Mouse (Mus musculus) liver, embryonic 13.5 days (tissue): ENCODE data around the gene Pum1. TPM values are rescaled to one million over a fixed set of nuclear protein-coding genes. Genes with fewer than 3 reads are reported as not detected.

Source experiments
- ATAC-seq: fragments of 200-750 bp; cut with Nextera tagmentation; 2 replicates; pipeline ENCODE4 v1.8.0; 2017; ENCODE audit warnings: low read depth, mild to moderate bottlenecking, moderate number of reproducible peaks, moderate library complexity
- DNase-seq: peaks from one replicate; pipeline ENCODE4 v3.0.0; 2022
- H3K27ac ChIP-seq: fragments of 300-500 bp; sonication (generic); 2 replicates; pipeline ENCODE4 v1.5.1; 2015; ENCODE audit warnings: moderate library complexity, mild to moderate bottlenecking, inconsistent platforms
- H3K27me3 ChIP-seq: fragments of 300-500 bp; sonication (generic); 2 replicates; pipeline ENCODE4 v1.6.1; 2015; ENCODE audit warnings: mild to moderate bottlenecking, inconsistent platforms
- H3K36me3 ChIP-seq: fragments of 300-500 bp; sonication (generic); 2 replicates; pipeline ENCODE4 v1.6.1; 2015; ENCODE audit warnings: mild to moderate bottlenecking, inconsistent platforms
- H3K4me1 ChIP-seq: fragments of 300-500 bp; sonication (generic); replicated peaks from 2 replicates; pipeline ENCODE4 v1.6.1; 2015; ENCODE audit warnings: inconsistent platforms
- H3K4me2 ChIP-seq: fragments of 300-500 bp; sonication (generic); 2 replicates; pipeline ENCODE4 v1.6.1; 2015; ENCODE audit warnings: inconsistent platforms, mild to moderate bottlenecking, moderate library complexity
- H3K4me3 ChIP-seq: fragments of 300-500 bp; sonication (generic); replicated peaks from 2 replicates; pipeline ENCODE4 v1.5.1; 2015; ENCODE audit warnings: mild to moderate bottlenecking, inconsistent platforms
- H3K9ac ChIP-seq: fragments of 300-500 bp; sonication (generic); 2 replicates; pipeline ENCODE4 v1.6.1; 2015; ENCODE audit warnings: mild to moderate bottlenecking, inconsistent platforms
- H3K9me3 ChIP-seq: fragments of 300-500 bp; sonication (generic); replicated peaks from 2 replicates; pipeline ENCODE4 v1.6.1; 2016; ENCODE audit warnings: inconsistent platforms
- WGBS: fragments of 180-500 bp; shearing (Covaris S2); methylation state at CpG from one replicate; pipeline ENCODE4 v1.1.7; 2015; ENCODE audit not compliant: insufficient replicate concordance; 5-methylcytosine and 5-hydroxymethylcytosine counted together
- polyA plus RNA-seq: library from polyadenylated mRNA; unstranded; fragments of >200 nt; fragmentation: Nextera tagmentation; extraction: Ambion mirVana; gene quantifications from 2 replicates; pipeline ENCODE4 v1.2.1, GENCODE M21; 2015

Gene Pum1
- polyA plus RNA-seq, 1 experiment from 2014 or later: 29.7 TPM

DNA sequence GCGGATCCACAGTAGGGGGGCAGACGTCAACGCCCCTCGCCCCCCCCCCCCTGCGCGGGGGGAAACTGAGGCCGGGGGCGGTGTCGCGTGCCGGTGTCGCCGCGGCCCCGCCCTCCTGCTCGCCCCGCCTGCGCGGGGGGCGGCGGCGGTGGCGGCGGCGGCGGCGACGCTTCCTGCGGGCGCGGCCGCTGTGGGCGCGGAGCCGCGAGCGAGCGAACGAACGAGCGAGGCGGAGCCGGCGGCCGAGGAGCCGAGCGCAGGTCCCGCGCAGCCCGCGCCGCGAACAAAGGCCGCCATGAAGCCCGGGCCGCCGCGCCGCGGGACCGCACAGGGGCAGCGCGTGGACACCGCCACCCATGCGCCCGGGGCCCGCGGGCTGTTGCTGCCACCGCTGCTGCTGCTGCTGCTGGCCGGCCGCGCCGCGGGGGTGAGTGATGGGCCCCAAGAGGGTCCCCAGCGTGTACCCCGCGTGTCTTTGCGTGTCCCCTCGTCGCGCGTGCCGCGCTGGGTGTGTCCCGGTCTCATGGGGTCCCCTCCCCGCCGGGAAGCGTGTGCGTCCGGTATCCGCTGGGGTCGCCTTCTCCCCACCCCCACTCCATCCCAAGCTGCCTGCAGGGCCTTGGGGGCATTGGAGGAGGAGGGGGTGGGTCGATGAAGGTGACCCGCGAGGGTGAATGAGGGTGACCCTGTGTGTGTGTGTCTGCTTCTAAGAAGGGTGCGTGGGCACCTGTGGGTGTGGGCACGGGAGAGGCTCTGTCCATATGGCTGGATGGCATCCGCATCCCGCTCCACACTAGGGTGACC is 129.5 kb downstream of the Pum1 start, which contains the start of gene Sdc3:
Gene Sdc3, plus strand, starts transcription at position 162 of the 804 bp plus-strand sequence.
- peaks cover 58% of the 10 kb centered on the region for H3K27me3 ChIP-seq

GRCm38 (mm10) chr4:130793180-130793501 is 130.0 kb downstream of the Pum1 start:
- H3K9ac ChIP-seq: peak overlapping the region; percentile 63; the same call in 1 of the 2 replicates
- no peaks in the 10 kb centered on the region for H3K9me3 ChIP-seq
- H3K27ac ChIP-seq: no peak overlapping the region
- peaks cover 10% of the 10 kb centered on the region for H3K4me1 ChIP-seq
- H3K4me2 ChIP-seq: peak overlapping the region; percentile 76
- H3K36me3 ChIP-seq: no peaks in the 10 kb centered on the region
- H3K27me3 ChIP-seq: peaks cover 58% of the 10 kb centered on the region
- 43% methylated on average over 7 of the region's 7 CpGs for WGBS
- H3K4me3 ChIP-seq: peak overlapping the region; percentile 63
- no peak for ATAC-seq
- no peak for DNase-seq

More for the DNA sequence above, 129.5 kb downstream of the Pum1 start, which contains the start of gene Sdc3:
- no peaks in the 10 kb centered on the region for H3K9me3 ChIP-seq
- H3K27ac ChIP-seq: no peak within 1 kb of the TSS
- peaks cover 10% of the 10 kb centered on the region for H3K4me1 ChIP-seq
- H3K4me3 ChIP-seq: peak within 1 kb of the TSS; percentile 63
- no peak for ATAC-seq
- 3% methylated on average over 62 of the region's 99 CpGs for whole genome bisulfite sequencing
- H3K4me2 ChIP-seq: peak within 1 kb of the TSS; percentile 76
- peak within 1 kb of the TSS; percentile 63 for H3K9ac ChIP-seq
- no peak for DNase-seq
- no peaks in the 10 kb centered on the region for H3K36me3 ChIP-seq

DNA sequence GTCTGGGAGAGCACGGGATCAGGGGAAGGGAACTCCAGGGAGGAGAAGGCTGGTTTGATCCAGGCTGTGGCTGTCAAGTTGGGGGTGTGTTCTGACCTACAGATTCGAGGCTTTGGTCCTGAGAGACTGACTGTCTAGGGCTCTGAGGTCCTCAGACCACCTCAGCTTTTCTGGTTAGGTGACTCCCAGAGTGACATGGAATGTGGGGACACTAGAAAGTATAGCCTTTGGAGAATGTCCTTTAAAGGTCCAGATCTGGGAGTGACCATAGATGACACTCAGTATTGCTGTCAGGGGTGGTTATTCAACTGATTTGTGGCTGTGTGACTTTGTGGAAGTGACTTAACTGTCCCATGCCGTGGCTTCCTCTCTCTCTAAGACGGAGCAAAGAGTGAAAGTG is 131.7 kb downstream of the Pum1 start:
- no peak overlapping the region for H3K27ac ChIP-seq
- ATAC-seq (no peak), DNase-seq (no peak)
- 6% methylated on average over 4 of the region's 4 CpGs for WGBS
- no peak overlapping the region for H3K9ac ChIP-seq
- peaks cover 58% of the 10 kb centered on the region for H3K27me3 ChIP-seq
- no peak overlapping the region for H3K4me3 ChIP-seq
- H3K4me2 ChIP-seq: no peak overlapping the region
- H3K9me3 ChIP-seq: no peaks in the 10 kb centered on the region
- no peaks in the 10 kb centered on the region for H3K36me3 ChIP-seq
- H3K4me1 ChIP-seq: peaks cover 10% of the 10 kb centered on the region

GRCm38 (mm10) chr4:130795970-130796369 is 132.8 kb downstream of the Pum1 start:
- Histone ChIP-seq H3K9ac (no peak overlapping the region), H3K27me3 (peaks cover 51% of the 10 kb centered on the region), H3K9me3 (no peaks in the 10 kb centered on the region), H3K36me3 (no peaks in the 10 kb centered on the region), H3K4me3 (no peak overlapping the region), H3K4me2 (no peak overlapping the region), H3K27ac (no peak overlapping the region), H3K4me1 (peaks cover 10% of the 10 kb centered on the region)
- ATAC-seq (no peak), DNase-seq (no peak)
- 69% methylated on average over 6 of the region's 6 CpGs for WGBS

DNA sequence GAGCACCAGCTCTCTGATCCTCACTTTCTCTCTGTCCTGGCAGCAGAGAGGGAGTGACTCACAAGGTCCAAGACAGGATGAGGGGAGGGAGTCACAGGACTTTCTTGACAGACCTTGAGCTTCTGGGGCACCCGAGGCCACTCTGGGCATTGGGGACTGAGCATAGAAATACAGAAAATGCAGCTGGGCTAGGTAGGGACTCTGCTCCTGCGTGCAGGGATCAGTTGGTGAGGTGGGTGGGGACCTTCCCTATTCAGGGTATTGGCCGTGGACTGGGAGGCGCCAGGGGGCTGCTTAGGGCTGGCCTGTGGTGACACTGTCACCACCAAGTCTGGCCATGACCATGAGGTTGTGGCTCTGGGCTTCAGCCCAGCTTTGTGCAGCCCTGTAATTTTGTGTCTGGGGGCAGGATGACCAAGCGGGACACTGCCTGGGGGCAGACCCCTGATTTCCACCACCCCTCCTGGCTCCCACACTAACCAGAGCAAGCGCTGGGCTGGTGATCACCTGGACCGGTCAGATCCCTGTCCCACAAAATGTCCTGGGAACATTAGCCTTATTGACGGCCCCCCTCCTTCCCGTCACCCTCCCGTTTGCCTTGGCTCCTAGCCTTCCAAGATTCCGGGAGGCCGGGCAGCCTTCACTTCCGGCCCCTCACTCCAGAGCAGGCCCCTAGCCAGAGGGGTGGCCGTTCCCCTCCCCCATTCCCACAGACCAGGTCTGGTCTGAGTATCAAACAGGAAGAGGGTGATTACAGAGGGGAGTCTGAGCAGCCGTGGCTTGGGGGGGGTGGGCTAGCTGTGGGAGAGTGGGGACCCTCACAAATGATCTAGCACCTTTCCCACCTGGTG is 134.3 kb downstream of the Pum1 start:
- WGBS: 28% methylated on average over 15 of the region's 15 CpGs
- peak overlapping the region; percentile 34; the same call in 1 of the 2 replicates for H3K27ac ChIP-seq
- no peak for DNase-seq
- H3K4me3 ChIP-seq: no peak overlapping the region
- peaks cover 36% of the 10 kb centered on the region for H3K27me3 ChIP-seq
- ATAC-seq: no peak
- 0 out of 2 replicates have a peak overlapping the region, but pooled peaks have one; percentile 17 for H3K4me2 ChIP-seq
- H3K4me1 ChIP-seq: peaks cover 7% of the 10 kb centered on the region
- no peak overlapping the region for H3K9ac ChIP-seq
- H3K36me3 ChIP-seq: no peaks in the 10 kb centered on the region
- H3K9me3 ChIP-seq: no peaks in the 10 kb centered on the region

DNA sequence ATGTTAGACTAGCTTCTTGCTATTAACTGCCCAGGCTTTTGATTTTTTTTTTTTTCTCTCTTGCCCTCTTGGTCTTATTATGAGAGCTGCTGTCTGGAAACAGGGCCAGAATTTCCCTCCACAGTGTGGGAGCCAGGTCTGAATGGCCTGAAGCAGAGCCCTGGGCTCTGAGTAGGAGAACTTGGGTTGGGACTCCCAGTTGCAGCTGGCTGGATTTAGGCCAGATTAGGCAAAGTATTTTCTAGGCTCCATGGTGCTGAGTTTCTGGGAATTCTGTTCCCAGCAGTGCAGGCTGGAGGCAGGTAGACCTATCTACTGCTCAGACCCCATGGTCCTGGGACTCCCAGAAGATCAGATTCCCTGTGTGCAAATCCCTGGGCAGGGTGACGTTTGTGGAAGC is 135.3 kb downstream of the Pum1 start:
- Histone ChIP-seq H3K9me3 (no peaks in the 10 kb centered on the region), H3K27me3 (peaks cover 26% of the 10 kb centered on the region), H3K9ac (no peak overlapping the region), H3K27ac (peak overlapping the region; percentile 23; the same call in 1 of the 2 replicates), H3K4me1 (no peaks in the 10 kb centered on the region; the same call in 1 of the 2 replicates), H3K4me3 (no peak overlapping the region), H3K4me2 (no peak overlapping the region), H3K36me3 (no peaks in the 10 kb centered on the region)
- ATAC-seq (no peak), DNase-seq (no peak)
- 42% methylated on average over 1 of the region's 1 CpGs for WGBS

DNA sequence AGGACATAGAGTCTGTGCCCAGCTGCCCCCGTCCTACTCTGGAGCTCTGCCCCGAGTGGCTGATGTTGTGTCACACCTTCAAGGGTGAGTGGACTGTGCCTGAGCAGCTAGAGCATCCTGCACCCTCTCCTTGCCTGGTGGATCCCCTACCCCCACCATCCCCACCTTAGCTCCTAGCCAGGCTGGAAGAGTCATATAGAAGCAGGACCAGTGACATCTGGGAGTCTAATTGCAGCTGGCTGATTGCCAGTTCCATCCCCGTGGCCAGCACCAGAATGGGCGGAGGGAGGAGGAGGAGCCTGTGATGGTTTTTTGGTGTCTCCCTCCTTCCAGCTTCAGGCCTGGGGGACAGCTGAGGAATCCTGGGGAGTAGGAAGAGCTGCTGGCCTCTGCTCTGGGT is 136.0 kb downstream of the Pum1 start:
- H3K9ac ChIP-seq: no peak overlapping the region
- H3K9me3 ChIP-seq: no peaks in the 10 kb centered on the region
- H3K4me2 ChIP-seq: no peak overlapping the region
- no peak overlapping the region for H3K27ac ChIP-seq
- ATAC-seq (no peak), DNase-seq (no peak)
- H3K27me3 ChIP-seq: peaks cover 22% of the 10 kb centered on the region
- H3K4me3 ChIP-seq: no peak overlapping the region
- no peaks in the 10 kb centered on the region; the same call in 1 of the 2 replicates for H3K4me1 ChIP-seq
- 48% methylated on average over 4 of the region's 4 CpGs for WGBS
- H3K36me3 ChIP-seq: no peaks in the 10 kb centered on the region

- no peaks in the 10 kb centered on the region for H3K9me3 ChIP-seq
- no peak overlapping the region for H3K4me3 ChIP-seq
- ATAC-seq (no peak), DNase-seq (no peak)
- no peaks in the 10 kb centered on the region; the same call in 1 of the 2 replicates for H3K4me1 ChIP-seq
- H3K27ac ChIP-seq: no peak overlapping the region; the same call in 1 of the 2 replicates
- 35% methylated on average over 5 of the region's 5 CpGs for WGBS
- no peak overlapping the region for H3K9ac ChIP-seq
- peaks cover 17% of the 10 kb centered on the region for H3K27me3 ChIP-seq
- no peak overlapping the region for H3K4me2 ChIP-seq
- H3K36me3 ChIP-seq: no peaks in the 10 kb centered on the region
Observed at GRCm38 (mm10) chr4:130799582-130799981, 136.5 kb downstream of the Pum1 start.

DNA sequence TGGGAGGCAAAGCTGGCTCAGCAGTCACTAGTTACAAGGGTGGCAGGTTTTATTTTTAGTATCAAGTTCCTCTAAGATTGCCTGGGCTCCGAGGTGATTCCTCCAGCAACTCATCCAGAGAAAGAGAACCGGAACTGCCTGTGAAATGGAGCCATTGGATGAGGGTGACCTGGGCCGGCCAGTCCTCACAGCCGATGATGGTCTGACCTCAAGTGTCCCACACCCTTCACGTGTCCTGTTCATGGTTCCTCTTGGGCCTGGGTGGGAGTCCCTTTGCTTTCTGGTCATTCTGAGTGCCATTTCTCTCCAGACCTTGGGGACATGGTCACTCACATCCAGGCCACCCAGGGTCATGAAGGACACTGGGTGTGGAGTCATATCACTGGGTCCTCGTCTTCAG is 137.0 kb downstream of the Pum1 start:
- H3K27ac ChIP-seq: no peak overlapping the region
- H3K27me3 ChIP-seq: peaks cover 12% of the 10 kb centered on the region; the same call in 1 of the 2 replicates
- no peak overlapping the region for H3K4me2 ChIP-seq
- no peak for ATAC-seq
- 52% methylated on average over 6 of the region's 6 CpGs for WGBS
- H3K36me3 ChIP-seq: no peaks in the 10 kb centered on the region
- H3K9ac ChIP-seq: no peak overlapping the region
- H3K9me3 ChIP-seq: no peaks in the 10 kb centered on the region
- no peak overlapping the region for H3K4me3 ChIP-seq
- H3K4me1 ChIP-seq: no peaks in the 10 kb centered on the region; the same call in 1 of the 2 replicates
- DNase-seq: no peak

GRCm38 (mm10) chr4:130801198-130801597 is 138.1 kb downstream of the Pum1 start:
- ATAC-seq: no peak
- no peak overlapping the region for H3K27ac ChIP-seq
- H3K27me3 ChIP-seq: 0 out of 2 replicates have a peak, but pooled peaks cover 3% of the 10 kb centered on the region
- WGBS: 71% methylated on average over 5 of the region's 5 CpGs
- H3K4me1 ChIP-seq: no peaks in the 10 kb centered on the region; the same call in 1 of the 2 replicates
- no peaks in the 10 kb centered on the region for H3K36me3 ChIP-seq
- no peak overlapping the region for H3K4me3 ChIP-seq
- no peaks in the 10 kb centered on the region for H3K9me3 ChIP-seq
- H3K9ac ChIP-seq: no peak overlapping the region
- no peak for DNase-seq
- no peak overlapping the region for H3K4me2 ChIP-seq

DNA sequence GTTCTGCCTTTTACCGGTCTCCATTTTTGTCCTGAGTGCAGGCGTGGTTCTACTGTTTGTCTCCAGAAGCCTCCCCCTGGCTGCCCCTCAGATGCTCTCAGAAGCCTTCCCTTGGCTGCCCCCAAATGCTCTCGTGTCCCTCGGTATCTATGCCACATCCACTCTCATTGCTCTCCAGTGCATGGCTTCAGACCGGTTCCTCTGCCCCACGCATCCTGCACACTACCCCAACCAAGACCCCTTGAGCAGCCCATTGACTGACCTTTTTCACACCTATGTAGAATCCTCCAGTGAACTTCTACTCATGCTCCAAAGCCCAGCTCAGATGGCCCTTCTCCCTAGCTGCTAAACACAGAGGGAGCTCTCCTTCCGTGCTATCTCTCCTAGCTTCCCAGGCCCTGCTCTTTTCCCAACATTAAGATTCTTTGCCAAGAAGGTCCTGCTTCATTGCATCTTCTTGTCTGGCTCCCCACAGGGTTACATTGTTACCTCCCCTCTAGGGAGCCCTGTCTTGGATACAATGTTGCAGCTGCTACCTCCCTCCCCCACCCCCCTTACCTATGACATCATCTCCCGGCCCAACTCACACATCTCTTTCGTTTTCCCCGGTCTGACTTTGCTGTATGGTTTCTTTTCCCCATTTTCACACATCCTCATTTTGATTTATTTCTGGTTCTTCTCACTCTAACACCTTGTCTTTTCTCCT is 138.7 kb downstream of the Pum1 start:
- Histone ChIP-seq H3K27me3 (0 out of 2 replicates have a peak, but pooled peaks cover 2% of the 10 kb centered on the region), H3K36me3 (no peaks in the 10 kb centered on the region), H3K4me1 (no peaks in the 10 kb centered on the region; the same call in 1 of the 2 replicates), H3K9ac (no peak overlapping the region), H3K27ac (no peak overlapping the region), H3K4me2 (no peak overlapping the region), H3K4me3 (no peak overlapping the region), H3K9me3 (no peaks in the 10 kb centered on the region)
- ATAC-seq: no peak
- 50% methylated on average over 10 of the region's 10 CpGs for WGBS
- DNase-seq: no peak
